Mouse (Mus musculus) heart, postnatal 14 days (tissue): Measurements from ENCODE around the gene Tmem265. TPM values are rescaled to one million over a fixed set of nuclear protein-coding genes. Genes with fewer than 3 reads are reported as not detected.

Source experiments
- DNase-seq, 2 experiments: peaks; one replicate each; pipeline ENCODE4 v3.0.0; 2021 to 2022
- intact Hi-C: fragments of 180-260 bp; cut with DNase I; formaldehyde crosslinking; loops from one replicate; pipeline ENCODE4 v1.15.1; 2025
- long read RNA-seq, 2 experiments: library from polyadenylated mRNA; stranded (forward); transcript quantifications; one replicate each; pipeline ENCODE4 v2.0.0; 2021
- total RNA-seq, 2 experiments: library from RNA; stranded (reverse); gene quantifications; 2 replicates each; pipeline ENCODE4 v1.2.3; 2021

The Tmem265 gene
- not detected for total RNA-seq
- long read RNA-seq, experiment 1, partial matches to known transcripts = 0 of 1 reads
- long read RNA-seq, experiment 1, other reads (novel, unspliced or antisense) = 0 of 1 reads
- long read RNA-seq, experiment 2, partial matches to known transcripts = 1 of 1 reads
- long read RNA-seq, experiment 2, other reads (novel, unspliced or antisense) = 0 of 1 reads

DNA sequence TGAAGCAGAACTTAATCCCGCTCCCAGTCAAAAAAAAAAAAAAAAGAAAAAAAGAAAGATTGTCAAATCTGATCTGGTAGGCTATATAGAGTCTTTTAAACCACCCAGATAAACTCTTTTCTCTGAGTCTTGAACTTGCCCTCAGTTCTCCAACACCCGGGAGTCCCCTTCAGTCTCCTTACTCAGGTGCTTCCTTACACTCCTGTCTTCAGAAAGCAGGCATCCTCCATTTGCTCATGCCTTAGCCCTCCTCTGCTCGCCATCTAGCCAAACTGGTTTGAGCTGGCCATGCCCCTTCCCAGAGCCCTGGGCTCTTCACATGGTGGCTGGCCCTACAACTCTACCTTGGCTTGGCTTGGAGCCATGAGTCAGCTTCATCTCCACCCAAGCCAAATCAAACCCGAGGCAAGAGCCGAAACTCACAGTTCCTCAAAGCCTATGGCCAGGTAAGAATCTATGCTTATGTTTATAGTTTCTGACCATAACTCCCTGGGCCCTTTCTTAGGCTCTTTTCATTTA lies at the start of gene Tmem265:
Tmem265 (plus strand) TSS at position 51 of the 519 bp plus-strand sequence.
- no peak for DNase-seq
- intact Hi-C loops = no loop called here

DNA sequence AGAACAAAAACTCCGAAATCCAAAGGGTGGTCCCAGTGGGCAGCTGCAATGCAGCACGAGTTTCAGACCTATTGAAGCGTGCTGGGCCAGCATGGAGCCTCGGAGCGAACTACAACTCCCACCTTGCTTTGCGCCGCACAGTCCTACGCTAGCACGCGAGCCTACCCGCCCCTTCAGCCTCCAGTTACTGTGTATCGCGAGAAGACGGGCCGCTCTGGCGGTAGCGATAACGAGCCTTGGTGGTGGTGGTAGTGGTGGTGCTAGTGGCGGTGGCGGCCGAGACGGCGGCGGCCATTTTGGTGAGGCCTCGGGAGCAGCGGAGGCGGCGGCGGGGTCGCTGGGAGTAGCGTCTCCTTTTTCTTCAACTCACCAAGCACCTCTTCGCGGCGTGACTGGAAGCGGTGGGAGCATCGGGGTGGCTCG lies 49.4 kb upstream of the Tmem265 start, which contains the start of gene Srcap:
Srcap (plus strand) TSS at position 176 of the 423 bp plus-strand sequence.
- intact Hi-C loops = no loop called here
- peak; percentile 93 to 96 for DNase-seq

GRCm38 (mm10) chr7:127512231-127513015 lies 48.8 kb upstream of the Tmem265 start:
- DNase-seq = peak; percentile 94
- intact Hi-C loops = no loop called here

- intact Hi-C loops = no loop called here
- DNase-seq = peak; percentile 23 to 29
Measured at GRCm38 (mm10) chr7:127513016-127513390, 48.2 kb upstream of the Tmem265 start.

DNA sequence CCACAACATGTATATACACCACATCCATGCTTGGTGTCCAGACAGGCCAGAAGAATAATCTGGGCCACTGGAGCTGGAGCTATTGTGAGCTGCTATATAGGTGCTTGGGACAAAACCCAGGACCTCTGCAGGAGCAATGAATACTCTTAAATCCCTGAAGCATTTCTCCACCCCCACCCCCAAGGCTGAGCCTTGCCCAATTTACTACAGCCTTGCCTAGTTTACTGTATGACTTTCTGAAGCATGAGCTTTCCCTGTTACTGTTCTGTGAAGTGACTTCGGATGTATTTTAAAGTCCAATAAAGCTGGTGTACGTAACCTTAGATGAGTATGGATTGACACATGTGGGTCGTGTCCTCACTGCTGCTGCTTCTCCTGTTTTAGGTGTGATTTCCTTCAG lies 47.4 kb upstream of the Tmem265 start:
- no peak for DNase-seq
- intact Hi-C loops = no loop called here

DNA sequence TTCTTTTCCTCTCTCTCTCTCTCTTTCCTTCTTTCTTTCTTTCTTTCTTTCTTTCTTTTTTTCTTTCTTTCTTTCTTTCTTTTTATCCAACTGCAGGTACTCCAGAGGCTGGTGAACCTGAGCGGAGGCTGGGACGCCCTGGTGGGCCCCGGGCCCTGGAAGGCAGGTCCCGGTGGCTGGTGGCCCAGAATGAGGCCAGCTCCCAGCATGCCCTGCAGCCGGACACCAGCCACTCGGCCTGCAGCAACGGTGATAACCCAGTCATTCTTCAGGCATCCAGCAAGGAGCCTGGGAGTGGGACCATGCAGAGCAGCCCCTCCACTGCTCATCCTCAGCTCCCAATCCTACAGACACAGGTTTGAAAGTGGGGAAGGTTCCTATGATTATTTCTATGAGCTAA lies 45.3 kb upstream of the Tmem265 start:
- DNase-seq = peak; percentile 37 to 39
- intact Hi-C loops = no loop called here

DNA sequence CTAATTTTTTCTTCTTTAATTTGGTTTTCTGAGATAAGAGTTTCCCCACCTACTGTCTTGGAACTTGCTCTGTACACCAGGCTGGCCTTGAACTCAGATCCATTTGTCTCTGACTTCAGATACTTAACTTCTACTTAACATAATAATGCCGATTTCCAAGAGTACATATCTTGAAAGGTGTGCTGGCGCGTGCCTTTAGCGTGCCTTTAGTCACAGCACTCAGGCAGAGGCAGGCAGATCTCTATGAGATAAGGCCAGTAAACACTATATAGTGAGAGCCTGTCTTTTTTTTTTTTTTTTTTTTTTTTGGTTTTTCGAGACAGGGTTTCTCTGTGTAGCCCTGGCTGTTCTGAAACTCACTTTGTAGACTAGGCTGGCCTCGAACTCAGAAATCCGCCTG lies 44.8 kb upstream of the Tmem265 start:
- DNase-seq = no peak
- intact Hi-C loops = no loop called here

DNA sequence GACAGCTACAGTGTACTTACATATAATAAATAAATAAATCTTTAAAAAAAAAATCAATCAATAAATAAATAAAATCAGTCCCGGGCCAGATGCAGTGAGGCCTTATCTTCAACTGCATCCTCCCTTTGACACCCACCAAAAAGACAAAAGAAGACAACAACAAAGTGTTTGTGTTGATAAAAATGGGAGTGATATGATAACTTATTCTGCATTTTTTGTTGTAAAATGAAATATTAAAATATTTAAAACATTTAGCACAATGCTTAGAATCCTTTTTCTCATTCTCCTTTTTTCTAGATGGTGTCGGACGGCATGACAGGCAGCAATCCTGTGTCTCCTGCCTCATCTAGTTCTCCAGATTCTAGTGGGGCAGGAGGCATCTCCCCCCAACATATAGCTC lies 41.9 kb upstream of the Tmem265 start, which contains the start of gene Gm42715:
Gm42715 (plus strand) TSS at position 301 of the 400 bp plus-strand sequence.
- intact Hi-C loops = no loop called here

GRCm38 (mm10) chr7:127541671-127542070 lies 19.5 kb upstream of the Tmem265 start:
- DNase-seq = peak; percentile 32 to 47
- intact Hi-C loops = no loop called here

More for the DNA sequence above, 41.9 kb upstream of the Tmem265 start, which contains the start of gene Gm42715:
- no peak for DNase-seq

DNA sequence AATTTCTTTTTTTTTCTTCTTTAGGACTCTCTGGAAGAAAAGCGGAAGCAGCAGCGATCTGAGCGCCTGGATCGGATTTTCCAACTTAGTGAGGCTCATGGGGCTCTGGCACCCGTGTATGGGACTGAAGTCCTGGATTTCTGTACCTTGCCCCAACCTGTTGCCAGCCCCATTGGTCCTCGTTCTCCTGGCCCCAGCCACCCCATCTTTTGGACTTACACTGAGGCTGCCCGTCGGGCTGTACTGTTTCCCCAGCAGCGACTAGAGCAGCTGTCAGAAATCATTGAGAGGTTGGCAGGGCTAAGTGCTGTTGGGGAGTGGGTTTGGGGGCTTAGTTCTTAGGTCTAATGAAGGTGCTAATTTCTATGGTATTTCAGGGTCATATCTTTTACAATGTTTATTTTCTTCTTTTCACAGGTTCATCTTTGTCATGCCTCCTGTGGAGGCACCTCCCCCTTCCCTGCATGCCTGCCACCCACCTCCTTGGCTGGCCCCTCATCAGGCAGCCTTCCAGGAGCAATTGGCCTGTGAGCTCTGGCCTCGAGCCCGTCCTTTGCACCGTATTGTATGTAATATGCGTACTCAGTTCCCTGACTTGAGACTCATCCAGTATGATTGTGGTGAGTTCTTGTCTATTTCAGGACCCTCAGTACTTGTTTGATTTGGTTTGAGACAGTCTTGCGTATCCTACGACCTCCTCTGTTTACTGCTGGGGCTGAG lies 11.9 kb upstream of the Tmem265 start:
- peak; percentile 66 to 82 for DNase-seq
- intact Hi-C loops = no loop called here

GRCm38 (mm10) chr7:127551558-127551957 lies 9.6 kb upstream of the Tmem265 start:
- intact Hi-C loops = no loop called here
- DNase-seq = no peak

DNA sequence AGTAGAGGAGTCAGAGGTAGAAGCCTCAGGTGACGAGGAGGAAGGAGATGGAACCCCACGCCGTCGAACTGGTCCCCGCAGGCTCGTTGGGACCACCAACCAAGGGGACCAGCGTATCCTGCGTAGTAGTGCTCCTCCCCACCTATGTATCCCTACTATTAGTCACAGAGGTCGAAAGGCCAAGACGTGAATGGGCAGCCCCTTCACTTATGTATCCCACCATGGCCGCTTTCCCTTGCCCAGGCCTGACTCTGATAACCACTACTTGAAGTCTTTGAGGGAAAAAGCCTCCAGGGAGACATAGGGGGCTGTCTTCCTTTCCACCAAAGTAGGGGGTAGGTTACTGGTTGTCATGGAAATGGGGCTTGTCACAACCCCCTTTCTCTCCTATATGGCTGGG lies 610 bp upstream of the Tmem265 start:
- no peak for DNase-seq
- intact Hi-C loops = no loop called here

- intact Hi-C loops = no loop called here
- DNase-seq = peak; percentile 26 to 63
Measured at GRCm38 (mm10) chr7:127564381-127565150, 3.4 kb downstream of the Tmem265 start.

DNA sequence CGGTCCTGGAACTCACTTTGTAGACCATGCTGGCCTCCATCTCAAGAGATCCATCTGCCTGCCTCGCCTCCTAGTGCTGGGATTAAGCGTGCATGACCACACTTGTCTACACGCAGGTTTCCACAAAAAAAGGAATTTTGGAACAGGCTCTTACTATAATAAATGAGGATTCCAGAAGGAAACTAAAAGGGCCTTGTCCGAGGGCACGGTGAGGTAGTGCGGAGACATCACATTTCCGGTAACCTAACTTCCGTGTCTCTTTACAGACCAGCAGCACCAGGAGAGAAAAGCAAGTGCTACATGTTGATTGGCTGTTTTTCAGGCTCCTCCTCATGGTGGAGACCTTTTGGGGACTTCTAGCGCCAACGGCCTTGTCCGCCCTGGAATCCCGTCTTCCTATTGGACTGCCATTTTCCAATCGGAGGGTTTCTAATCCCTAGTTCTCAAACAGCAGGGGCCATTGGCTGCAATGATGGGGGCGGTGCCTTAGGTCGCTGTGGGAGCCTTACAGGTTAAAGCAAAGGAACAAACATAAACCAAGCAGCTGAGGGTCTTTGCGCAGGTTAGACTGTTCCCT lies 11.8 kb downstream of the Tmem265 start, which contains the start of gene Phkg2:
Phkg2 (plus strand) TSS at position 446 of the 577 bp plus-strand sequence.
- peak; percentile 87 to 92 for DNase-seq
- intact Hi-C loops = no loop called here

DNA sequence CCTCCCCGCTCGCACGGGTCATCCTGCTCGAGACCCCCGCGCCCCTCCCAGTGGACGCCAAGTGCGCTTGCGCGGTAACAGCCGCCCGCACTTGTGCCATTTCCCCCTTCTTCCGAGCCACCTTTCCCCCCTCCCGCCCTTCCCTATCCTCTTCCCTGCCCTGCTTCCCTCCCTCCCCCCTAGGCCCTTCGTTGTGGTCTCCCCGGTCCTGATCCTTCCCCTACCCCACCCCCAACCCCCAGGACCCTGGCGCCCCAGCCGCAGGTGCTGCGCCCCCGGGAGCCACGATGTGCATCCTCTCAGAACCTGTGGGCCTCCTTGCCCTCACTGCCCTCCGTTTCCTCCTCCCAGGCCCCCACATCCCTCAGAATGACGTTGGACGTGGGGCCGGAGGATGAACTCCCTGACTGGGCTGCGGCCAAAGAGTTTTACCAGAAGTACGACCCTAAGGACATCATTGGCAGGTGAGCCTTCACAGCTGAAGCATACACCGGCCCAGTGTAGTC lies 12.4 kb downstream of the Tmem265 start:
- intact Hi-C loops = no loop called here
- DNase-seq = peak in 1 of 2 experiments; percentile 19

DNA sequence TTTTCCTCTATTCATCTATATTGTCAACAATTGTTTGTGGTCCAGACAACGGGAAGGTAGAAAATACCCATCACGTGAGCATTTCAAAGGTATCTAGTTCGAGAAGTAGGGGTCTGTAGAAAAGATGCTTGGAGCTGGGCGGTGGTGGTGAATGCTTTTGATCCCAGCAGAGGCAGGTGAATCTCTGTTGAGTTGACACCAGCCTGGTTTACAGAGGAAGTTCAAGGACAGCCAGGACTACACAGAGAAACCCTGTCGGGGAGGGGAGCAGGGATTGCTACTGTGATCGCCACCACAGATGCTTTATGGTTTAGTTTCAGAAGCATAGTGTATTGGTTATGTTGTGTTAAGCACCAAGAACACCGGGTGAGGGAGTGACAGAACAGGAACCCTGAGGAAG lies 12.9 kb downstream of the Tmem265 start:
- DNase-seq = no peak
- intact Hi-C loops = no loop called here

DNA sequence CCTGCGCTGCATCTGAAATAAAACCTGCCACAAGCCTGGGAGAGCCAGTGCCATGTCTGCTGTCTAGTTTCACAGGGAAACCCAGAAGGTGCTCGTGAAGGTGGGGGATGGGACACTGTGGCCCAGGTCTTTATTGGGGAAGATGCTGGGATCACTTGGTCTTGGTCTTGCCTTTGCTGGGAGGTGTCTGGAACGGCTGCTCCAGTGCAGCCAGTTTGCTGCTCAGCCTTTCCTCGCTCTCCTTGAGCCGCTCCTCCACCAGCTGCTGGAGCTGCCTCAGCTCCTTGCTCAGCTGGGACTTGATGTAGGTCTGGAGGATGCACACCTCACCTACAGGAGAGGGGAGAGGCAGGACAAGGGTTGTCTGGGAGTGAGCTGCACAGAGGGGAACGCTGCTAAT lies 22.1 kb downstream of the Tmem265 start:
- no peak for DNase-seq

DNA sequence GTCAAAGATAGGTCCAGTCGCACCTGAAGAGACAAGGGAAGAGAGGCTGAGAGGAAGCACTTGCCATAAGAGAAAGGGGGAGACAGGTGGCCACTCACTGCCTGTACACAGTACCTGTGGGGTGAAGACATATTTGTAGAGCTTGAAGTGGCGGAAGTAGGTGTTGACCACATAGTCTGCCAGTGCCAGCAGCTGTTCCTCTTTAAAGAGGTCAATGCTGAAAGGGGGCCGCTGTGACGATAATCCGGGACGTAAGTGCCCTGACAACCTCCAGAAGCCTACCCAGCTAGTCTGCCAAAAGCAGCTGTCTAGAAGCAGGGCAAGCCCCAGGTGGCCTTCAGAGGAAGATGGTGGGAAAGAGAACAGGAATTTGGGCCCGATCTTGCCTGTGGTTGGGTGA lies 23.8 kb downstream of the Tmem265 start:
- DNase-seq = no peak
- intact Hi-C loops = loop anchor here (5.0 kb wide), 1 partner anchor 223 kb away; no protein-coding TSS in a partner anchor

More for the DNA sequence above, 22.1 kb downstream of the Tmem265 start:
- intact Hi-C loops = no loop called here

DNA sequence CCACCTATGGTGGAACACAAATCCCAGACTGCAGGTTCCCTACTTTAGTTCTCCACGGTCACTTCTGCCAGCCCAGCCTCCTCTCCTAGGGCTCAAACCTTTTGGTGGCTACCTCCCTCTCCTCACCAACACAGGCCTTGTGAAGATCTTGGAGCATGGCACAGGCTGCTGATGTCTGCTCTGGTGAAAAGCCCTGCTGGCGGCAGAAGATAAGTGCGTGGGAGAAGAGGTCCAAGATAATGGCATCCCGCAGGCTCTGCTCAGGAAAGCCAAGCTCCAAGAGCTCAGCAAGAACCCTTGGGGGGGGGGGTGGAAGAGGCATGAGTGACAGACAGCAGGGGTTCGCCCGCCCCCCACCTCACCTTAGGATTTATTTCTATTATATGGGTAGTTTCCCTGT lies 25.0 kb downstream of the Tmem265 start:
- DNase-seq = no peak
- intact Hi-C loops = loop anchor here (5.0 kb wide), 1 partner anchor 224 kb away; no protein-coding TSS in a partner anchor
